Mouse (Mus musculus) heart, adult 10 weeks (tissue): ENCODE results near the gene Gm10696. TPM values are rescaled to one million over a fixed set of nuclear protein-coding genes. Genes with fewer than 3 reads are reported as not detected.

Source experiments
- polyA plus RNA-seq: library from polyadenylated mRNA; stranded (reverse); fragments of 350-450 nt; fragmentation: Illumina TruSeq; extraction: RNeasy Lipid Tissue Mini Kit (QIAGEN cat#74804); gene quantifications from one replicate; pipeline ENCODE4 v1.2.3, GENCODE M21; 2014; ENCODE audit warnings: low read depth, low replicate concordance

The Gm10696 gene
- not detected for polyA plus RNA-seq

DNA sequence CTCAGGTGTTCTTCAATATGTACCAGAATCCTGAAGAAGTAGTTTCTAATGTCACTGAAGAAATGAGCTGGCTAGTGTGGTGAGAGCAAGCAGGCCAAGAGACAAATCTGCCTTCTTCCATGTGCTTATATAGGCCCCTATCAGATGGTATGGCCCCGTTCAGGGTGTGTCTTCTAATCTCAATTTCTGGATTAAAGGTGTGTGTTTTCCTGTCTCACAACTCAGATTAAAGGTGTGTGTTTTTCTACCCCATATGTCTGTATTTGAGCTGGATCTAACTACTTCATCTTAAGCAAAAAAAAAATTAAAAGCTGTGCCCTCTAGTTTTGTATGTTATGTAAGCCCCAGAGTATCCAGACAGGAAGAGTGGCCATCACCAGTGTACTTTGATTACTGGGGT is at the start of gene Gm10696:
Gm10696 (minus strand) TSS at position 101 of the 400 bp plus-strand sequence.

DNA sequence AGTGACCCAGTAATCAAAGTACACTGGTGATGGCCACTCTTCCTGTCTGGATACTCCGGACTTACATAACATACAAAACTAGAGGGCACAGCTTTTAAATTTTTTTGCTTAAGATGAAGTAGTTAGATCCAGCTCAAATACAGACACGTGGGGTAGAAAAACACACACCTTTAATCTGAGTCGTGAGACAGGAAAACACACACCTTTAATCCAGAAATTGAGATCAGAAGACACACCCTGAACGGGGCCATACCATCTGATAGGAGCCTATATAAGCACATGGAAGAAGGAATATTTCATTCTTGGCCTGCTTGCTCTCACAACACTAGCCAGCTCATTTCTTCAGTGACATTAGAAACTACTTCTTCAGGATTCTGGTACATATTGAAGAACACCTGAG is 18.4 kb upstream of the Gm10696 start, which contains the start of gene Gm5286:
Gm5286 (plus strand) TSS at position 301 of the 400 bp plus-strand sequence.

Other genes with a start within 250 kb of the Gm10696 start
- gene Gm9117, start 234.7 kb downstream of the Gm10696 start, polyA plus RNA-seq = not detected
- not detected for gene Tdpoz5, start 216.9 kb downstream of the Gm10696 start, polyA plus RNA-seq
- not detected for gene Gm9125, start 123.3 kb downstream of the Gm10696 start, polyA plus RNA-seq
- not detected for gene Gm10697, start 105.5 kb downstream of the Gm10696 start, polyA plus RNA-seq
- gene Gm5286, start 18.5 kb upstream of the Gm10696 start, polyA plus RNA-seq = not detected
- gene Gm4778, start 85.8 kb upstream of the Gm10696 start, polyA plus RNA-seq = not detected
- 18.3 TPM for gene Them4, start 131.9 kb upstream of the Gm10696 start, polyA plus RNA-seq
- gene Them5, start 163.9 kb upstream of the Gm10696 start, polyA plus RNA-seq = not detected
- gene C2cd4d, start 184.2 kb upstream of the Gm10696 start, polyA plus RNA-seq = not detected
- 56.8 TPM for gene Rorc, start 194.6 kb upstream of the Gm10696 start, polyA plus RNA-seq
- not detected for gene Lingo4, start 220.3 kb upstream of the Gm10696 start, polyA plus RNA-seq
- 7.4 TPM for gene Tdrkh, start 235.1 kb upstream of the Gm10696 start, polyA plus RNA-seq